Mouse (Mus musculus) heart, embryonic 11.5 days (tissue): ENCODE results near the gene Pde10a. TPM values are rescaled to one million over a fixed set of nuclear protein-coding genes. Genes with fewer than 3 reads are reported as not detected.

Experiments
- ATAC-seq: fragments of 200-750 bp; cut with Nextera tagmentation; replicated peaks from 2 replicates; pipeline ENCODE4 v1.8.0; 2017; ENCODE audit warnings: moderate library complexity; ENCODE audit not compliant: insufficient number of reproducible peaks, low FRiP score, low TSS enrichment
- H3K27ac ChIP-seq: fragments of 300-500 bp; sonication (generic); 2 replicates; pipeline ENCODE4 v1.5.1; 2014; ENCODE audit warnings: mild to moderate bottlenecking, low read depth, low read length
- H3K27me3 ChIP-seq: fragments of 300-500 bp; sonication (generic); 2 replicates; pipeline ENCODE4 v1.6.1; 2014; ENCODE audit warnings: mild to moderate bottlenecking, low read length, mixed read lengths; ENCODE audit not compliant: control insufficient read depth, insufficient read depth
- H3K36me3 ChIP-seq: fragments of 300-500 bp; sonication (generic); 2 replicates; pipeline ENCODE4 v1.6.1; 2014; ENCODE audit warnings: mild to moderate bottlenecking, low read length, moderate library complexity, mixed read lengths; ENCODE audit not compliant: control insufficient read depth, insufficient read depth
- H3K4me1 ChIP-seq: fragments of 300-500 bp; sonication (generic); 2 replicates; pipeline ENCODE4 v1.6.1; 2014; ENCODE audit warnings: low read length; ENCODE audit not compliant: control insufficient read depth, insufficient read depth
- H3K4me2 ChIP-seq: fragments of 300-500 bp; sonication (generic); 2 replicates; pipeline ENCODE4 v1.6.1; 2014; ENCODE audit warnings: mild to moderate bottlenecking, moderate library complexity
- H3K4me3 ChIP-seq: fragments of 300-500 bp; sonication (generic); 2 replicates; pipeline ENCODE4 v1.5.1; 2014; ENCODE audit warnings: low read depth, low read length
- H3K9ac ChIP-seq: fragments of 300-500 bp; sonication (generic); 2 replicates; pipeline ENCODE4 v1.6.1; 2014; ENCODE audit warnings: mild to moderate bottlenecking, low read depth, low read length, moderate library complexity
- H3K9me3 ChIP-seq: fragments of 300-500 bp; sonication (generic); replicated peaks from 2 replicates; pipeline ENCODE4 v1.6.1; 2016; ENCODE audit warnings: low read length; ENCODE audit not compliant: control insufficient read depth
- WGBS: fragments of 180-500 bp; shearing (Covaris S2); extraction: QIAGEN DNeasy Blood & Tissue Kit; methylation state at CpG from one replicate; pipeline ENCODE4 v1.1.7; 2014; ENCODE audit not compliant: insufficient replicate concordance; 5-methylcytosine and 5-hydroxymethylcytosine counted together
- polyA plus RNA-seq: library from polyadenylated mRNA; unstranded; fragments of >200 nt; fragmentation: Nextera tagmentation; extraction: Ambion mirVana; gene quantifications from 2 replicates; pipeline ENCODE4 v1.2.1, GENCODE M21; 2014

Gene Pde10a
- polyA plus RNA-seq, 1 experiment from 2014 or later, result 4.1 TPM

GRCm38 (mm10) chr17:8991160-8991559, 466.0 kb downstream of the Pde10a start:
- H3K4me1 ChIP-seq, result no peaks in the 10 kb centered on the region
- no peaks in the 10 kb centered on the region for H3K27me3 ChIP-seq
- 29% methylated on average over 8 of the region's 8 CpGs for WGBS

GRCm38 (mm10) chr17:8995344-8995743, 470.2 kb downstream of the Pde10a start:
- Histone ChIP-seq H3K9ac (no peak overlapping the region), H3K27ac (no peak overlapping the region), H3K9me3 (no peaks in the 10 kb centered on the region), H3K27me3 (no peaks in the 10 kb centered on the region), H3K36me3 (no peaks in the 10 kb centered on the region), H3K4me1 (no peaks in the 10 kb centered on the region), H3K4me3 (no peak overlapping the region), H3K4me2 (no peak overlapping the region)
- no peak for ATAC-seq
- WGBS, result 64% methylated on average over 1 of the region's 1 CpGs

More at GRCm38 (mm10) chr17:8991160-8991559, 466.0 kb downstream of the Pde10a start:
- ATAC-seq, result no peak
- Histone ChIP-seq H3K4me3 (no peak overlapping the region), H3K36me3 (no peaks in the 10 kb centered on the region), H3K27ac (no peak overlapping the region), H3K9ac (no peak overlapping the region), H3K4me2 (no peak overlapping the region), H3K9me3 (no peaks in the 10 kb centered on the region)

- H3K27ac ChIP-seq, result no peak overlapping the region
- no peaks in the 10 kb centered on the region for H3K9me3 ChIP-seq
- 59% methylated on average over 4 of the region's 4 CpGs for WGBS
- no peaks in the 10 kb centered on the region for H3K4me1 ChIP-seq
- H3K9ac ChIP-seq, result no peak overlapping the region
- no peaks in the 10 kb centered on the region for H3K36me3 ChIP-seq
- no peak overlapping the region for H3K4me2 ChIP-seq
- ATAC-seq, result no peak
- no peaks in the 10 kb centered on the region for H3K27me3 ChIP-seq
- H3K4me3 ChIP-seq, result no peak overlapping the region
These were observed 477.3 kb downstream of the Pde10a start for GRCm38 (mm10) chr17:9002438-9002837.

GRCm38 (mm10) chr17:9004516-9004915, 479.3 kb downstream of the Pde10a start:
- 83% methylated on average over 4 of the region's 4 CpGs for WGBS
- H3K4me3 ChIP-seq, result no peak overlapping the region
- no peak for ATAC-seq

GRCm38 (mm10) chr17:9023198-9023942, 498.2 kb downstream of the Pde10a start:
- H3K9me3 ChIP-seq, result no peaks in the 10 kb centered on the region
- 34% methylated on average over 14 of the region's 14 CpGs for WGBS
- no peak overlapping the region for H3K9ac ChIP-seq
- H3K4me1 ChIP-seq, result no peaks in the 10 kb centered on the region
- H3K36me3 ChIP-seq, result no peaks in the 10 kb centered on the region
- H3K27me3 ChIP-seq, result no peaks in the 10 kb centered on the region
- ATAC-seq, result no peak
- H3K27ac ChIP-seq, result no peak overlapping the region
- H3K4me2 ChIP-seq, result no peak overlapping the region
- H3K4me3 ChIP-seq, result no peak overlapping the region

More at GRCm38 (mm10) chr17:9004516-9004915, 479.3 kb downstream of the Pde10a start:
- H3K36me3 ChIP-seq, result no peaks in the 10 kb centered on the region
- H3K27ac ChIP-seq, result no peak overlapping the region
- H3K9me3 ChIP-seq, result no peaks in the 10 kb centered on the region
- H3K9ac ChIP-seq, result no peak overlapping the region
- H3K4me1 ChIP-seq, result no peaks in the 10 kb centered on the region
- no peaks in the 10 kb centered on the region for H3K27me3 ChIP-seq
- H3K4me2 ChIP-seq, result no peak overlapping the region

GRCm38 (mm10) chr17:9030181-9030580, 505.0 kb downstream of the Pde10a start:
- H3K27me3 ChIP-seq, result no peaks in the 10 kb centered on the region
- H3K9ac ChIP-seq, result no peak overlapping the region
- H3K36me3 ChIP-seq, result no peaks in the 10 kb centered on the region
- no peak overlapping the region for H3K27ac ChIP-seq
- no peak overlapping the region for H3K4me3 ChIP-seq
- H3K4me1 ChIP-seq, result no peaks in the 10 kb centered on the region
- no peak overlapping the region for H3K4me2 ChIP-seq
- ATAC-seq, result no peak
- WGBS, result 63% methylated on average over 5 of the region's 5 CpGs
- H3K9me3 ChIP-seq, result no peaks in the 10 kb centered on the region

- no peaks in the 10 kb centered on the region for H3K27me3 ChIP-seq
- WGBS, result 15% methylated on average over 24 of the region's 24 CpGs
- ATAC-seq, result 0 out of 2 replicates have a peak, but pooled peaks have one; percentile 35
- no peaks in the 10 kb centered on the region for H3K36me3 ChIP-seq
- 0 out of 2 replicates have a peak overlapping the region, but pooled peaks have one; percentile 14 for H3K4me3 ChIP-seq
- peak overlapping the region; percentile 58; the same call in 1 of the 2 replicates for H3K9ac ChIP-seq
- H3K9me3 ChIP-seq, result no peaks in the 10 kb centered on the region
- no peak overlapping the region for H3K27ac ChIP-seq
- no peaks in the 10 kb centered on the region for H3K4me1 ChIP-seq
- H3K4me2 ChIP-seq, result peak overlapping the region; percentile 57
These were observed 506.3 kb downstream of the Pde10a start for GRCm38 (mm10) chr17:9031241-9032141.

- no peak overlapping the region for H3K27ac ChIP-seq
- no peak overlapping the region for H3K9ac ChIP-seq
- H3K4me3 ChIP-seq, result no peak overlapping the region
- 74% methylated on average over 6 of the region's 6 CpGs for WGBS
- ATAC-seq, result no peak
- no peaks in the 10 kb centered on the region for H3K27me3 ChIP-seq
- no peaks in the 10 kb centered on the region for H3K9me3 ChIP-seq
- H3K4me1 ChIP-seq, result no peaks in the 10 kb centered on the region
- no peak overlapping the region for H3K4me2 ChIP-seq
- no peaks in the 10 kb centered on the region for H3K36me3 ChIP-seq
These were observed 507.3 kb downstream of the Pde10a start for GRCm38 (mm10) chr17:9032362-9033044.
